Mouse (Mus musculus) kidney, adult 2 months (tissue): ENCODE measurements at regions not wholly inside any gene's neighbourhood (a gene's known extent, or its start where the extent isn't known, plus 50 kb on each side); places are given as distances from the start of the nearest gene placed in this dataset.

Experiments used
- DNase-seq: peaks from one replicate; pipeline ENCODE4 v3.0.0; 2021
- H3K27ac ChIP-seq: fragments of 200-500 bp; 2 replicates; pipeline ENCODE4 v1.5.1; 2012; ENCODE audit warnings: low read depth, low read length, control low read depth, inconsistent platforms; ENCODE audit not compliant: insufficient read depth
- H3K27me3 ChIP-seq: fragments of 200-500 bp; replicated peaks from 2 replicates; pipeline ENCODE4 v1.6.1; 2012; ENCODE audit warnings: mild to moderate bottlenecking, moderate library complexity, low read length, inconsistent platforms; ENCODE audit not compliant: control insufficient read depth, insufficient read depth
- H3K36me3 ChIP-seq: fragments of 200-500 bp; 2 replicates; pipeline ENCODE4 v1.6.1; 2012; ENCODE audit warnings: mild to moderate bottlenecking, moderate library complexity, low read length, inconsistent platforms; ENCODE audit not compliant: control insufficient read depth, insufficient read depth
- H3K4me1 ChIP-seq: fragments of 200-500 bp; 2 replicates; pipeline ENCODE4 v1.6.1; 2011; ENCODE audit warnings: low read length; ENCODE audit not compliant: control insufficient read depth, insufficient read depth
- H3K4me3 ChIP-seq: fragments of 200-500 bp; 2 replicates; pipeline ENCODE4 v1.5.1; 2011; ENCODE audit warnings: mild to moderate bottlenecking, low read depth, low read length, control low read depth; ENCODE audit not compliant: insufficient read depth
- CTCF ChIP-seq: fragments of 200-500 bp; conservative IDR thresholded peaks from 2 replicates; pipeline ENCODE4 v1.5.1; 2011; ENCODE audit warnings: low read depth, mild to moderate bottlenecking, control low read depth, low read length, moderate library complexity, mixed read lengths; ENCODE audit not compliant: insufficient read depth, insufficient read length
- POLR2A ChIP-seq: fragments of 200-500 bp; IDR thresholded peaks from one replicate; pipeline ENCODE4 v1.6.1; 2011; ENCODE audit warnings: low read depth, low read length, control low read depth
- WGBS: fragments of 180-500 bp; shearing (Covaris S2); methylation state at CpG from one replicate; pipeline ENCODE4 v1.1.7; 2018; 5-methylcytosine and 5-hydroxymethylcytosine counted together

GRCm38 (mm10) chr12:25244666-25245065 lies 147.7 kb upstream of the Id2 start:
- Histone ChIP-seq H3K27me3 (no peaks in the 10 kb centered on the region), H3K4me1 (peaks cover 13% of the 10 kb centered on the region; the same call in 1 of the 2 replicates), H3K36me3 (no peaks in the 10 kb centered on the region), H3K4me3 (no peak overlapping the region), H3K27ac (no peak overlapping the region)
- no peak for TF ChIP-seq POLR2A
- no peak for TF ChIP-seq CTCF
- 85% methylated on average over 1 of the region's 1 CpGs for WGBS
- DNase-seq, result no peak

- H3K27me3 ChIP-seq, result no peaks in the 10 kb centered on the region
- WGBS, result 92% methylated on average over 1 of the region's 1 CpGs
- no peaks in the 10 kb centered on the region for H3K36me3 ChIP-seq
- H3K27ac ChIP-seq, result no peak overlapping the region
- H3K4me3 ChIP-seq, result no peak overlapping the region
- peaks cover 9% of the 10 kb centered on the region; the same call in 1 of the 2 replicates for H3K4me1 ChIP-seq
- no peak for DNase-seq
- TF ChIP-seq POLR2A (no peak), CTCF (no peak)
Observed at GRCm38 (mm10) chr12:25243901-25244300, 147.0 kb upstream of the Id2 start.

DNA sequence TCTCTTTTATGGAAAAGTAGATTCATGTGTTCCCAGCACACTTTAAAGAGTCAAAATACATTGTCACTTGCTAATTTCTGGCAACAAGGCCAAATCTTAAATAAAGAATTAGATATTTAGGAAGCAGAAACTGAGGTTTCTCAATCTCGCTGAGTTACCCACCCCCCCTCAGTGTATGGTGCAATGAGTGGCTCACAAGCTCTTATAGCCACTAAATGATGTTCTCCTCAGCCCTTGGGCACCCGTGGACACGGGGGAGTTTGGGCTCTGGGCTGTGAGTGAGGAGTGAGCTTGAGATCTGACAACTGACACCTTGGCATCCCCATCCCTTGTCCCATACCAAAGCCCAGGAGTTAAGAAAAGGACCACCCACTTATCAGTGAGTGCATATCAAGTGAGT lies 145.4 kb upstream of the Id2 start:
- H3K27me3 ChIP-seq, result no peaks in the 10 kb centered on the region
- H3K27ac ChIP-seq, result no peak overlapping the region
- TF ChIP-seq POLR2A (no peak), CTCF (no peak)
- no peaks in the 10 kb centered on the region for H3K36me3 ChIP-seq
- H3K4me3 ChIP-seq, result no peak overlapping the region
- H3K4me1 ChIP-seq, result no peaks in the 10 kb centered on the region
- 66% methylated on average over 3 of the region's 3 CpGs for WGBS
- no peak for DNase-seq

DNA sequence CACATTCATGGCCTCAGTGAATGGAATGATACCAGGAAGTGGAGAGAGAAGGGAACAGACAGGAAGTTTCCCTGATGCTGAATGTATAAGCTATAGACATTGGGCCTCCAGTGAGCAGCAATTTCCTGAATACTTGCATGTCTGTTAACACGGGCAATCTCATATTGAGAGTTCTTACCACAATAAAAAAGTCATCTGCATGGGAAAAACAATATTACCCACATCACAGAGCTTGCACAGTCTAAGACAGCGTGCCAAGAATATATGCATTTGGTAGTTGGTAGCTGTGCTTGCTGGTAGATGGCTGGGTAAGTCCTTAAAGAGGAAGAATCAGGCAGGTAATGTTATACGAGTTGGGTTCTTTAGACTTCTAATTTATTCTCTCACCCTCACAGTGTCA lies 144.7 kb upstream of the Id2 start:
- Histone ChIP-seq H3K4me3 (no peak overlapping the region), H3K36me3 (no peaks in the 10 kb centered on the region), H3K27me3 (no peaks in the 10 kb centered on the region), H3K4me1 (no peaks in the 10 kb centered on the region), H3K27ac (no peak overlapping the region)
- TF ChIP-seq POLR2A (no peak), CTCF (no peak)
- no peak for DNase-seq
- 88% methylated on average over 3 of the region's 3 CpGs for WGBS

DNA sequence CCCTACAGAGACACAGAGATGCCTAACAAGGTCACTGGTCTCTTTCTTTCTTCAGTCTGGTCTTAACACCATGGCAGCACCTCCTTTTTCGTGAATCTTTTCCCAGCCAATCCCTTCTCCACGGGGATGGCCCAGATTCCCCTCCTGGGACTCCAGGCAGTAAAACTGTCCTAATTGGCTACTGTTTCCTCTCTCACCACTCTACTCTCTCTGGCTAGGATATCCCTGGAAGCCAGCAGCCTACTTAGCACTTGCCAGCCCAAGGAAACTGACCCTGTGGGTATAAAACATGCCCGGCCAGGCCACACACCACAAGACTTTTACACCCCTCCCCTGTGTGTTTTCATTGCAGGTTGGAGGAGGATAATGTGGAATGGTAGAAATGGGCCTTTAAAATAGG lies 143.9 kb upstream of the Id2 start:
- 80% methylated on average over 3 of the region's 3 CpGs for WGBS
- no peaks in the 10 kb centered on the region for H3K4me1 ChIP-seq
- no peak overlapping the region for H3K4me3 ChIP-seq
- TF ChIP-seq POLR2A (no peak), CTCF (no peak)
- no peaks in the 10 kb centered on the region for H3K36me3 ChIP-seq
- no peaks in the 10 kb centered on the region for H3K27me3 ChIP-seq
- no peak for DNase-seq
- no peak overlapping the region for H3K27ac ChIP-seq

GRCm38 (mm10) chr12:25240142-25240541 lies 143.2 kb upstream of the Id2 start:
- 60% methylated on average over 12 of the region's 12 CpGs for WGBS
- Histone ChIP-seq H3K4me3 (no peak overlapping the region), H3K4me1 (no peaks in the 10 kb centered on the region), H3K27me3 (no peaks in the 10 kb centered on the region), H3K36me3 (no peaks in the 10 kb centered on the region), H3K27ac (no peak overlapping the region)
- DNase-seq, result no peak
- TF ChIP-seq POLR2A (no peak), CTCF (no peak)

DNA sequence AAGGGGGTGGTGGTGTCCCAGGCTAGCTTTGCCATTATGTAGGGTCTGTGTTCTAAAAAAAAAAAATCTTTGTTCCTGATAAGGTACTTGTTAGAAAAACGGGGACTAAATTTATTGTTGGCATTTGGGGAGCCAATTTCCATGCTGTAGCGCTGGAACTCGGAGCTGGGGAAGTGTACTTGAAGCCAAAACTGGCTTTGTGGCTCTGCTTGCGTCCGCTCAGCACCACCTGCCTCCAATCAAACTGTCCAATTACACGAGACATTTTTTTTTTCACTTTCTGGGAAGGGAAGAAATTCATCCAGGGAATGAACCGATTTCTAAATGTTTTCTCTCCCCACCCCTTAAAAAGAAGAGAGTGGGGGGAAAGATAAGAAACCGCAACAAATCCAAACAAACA lies 138.1 kb upstream of the Id2 start:
- TF ChIP-seq CTCF (no peak), POLR2A (no peak)
- WGBS, result 68% methylated on average over 8 of the region's 8 CpGs
- H3K4me1 ChIP-seq, result peaks cover 11% of the 10 kb centered on the region; the same call in 1 of the 2 replicates
- no peak overlapping the region for H3K27ac ChIP-seq
- H3K27me3 ChIP-seq, result no peaks in the 10 kb centered on the region
- no peaks in the 10 kb centered on the region for H3K36me3 ChIP-seq
- H3K4me3 ChIP-seq, result no peak overlapping the region
- no peak for DNase-seq

DNA sequence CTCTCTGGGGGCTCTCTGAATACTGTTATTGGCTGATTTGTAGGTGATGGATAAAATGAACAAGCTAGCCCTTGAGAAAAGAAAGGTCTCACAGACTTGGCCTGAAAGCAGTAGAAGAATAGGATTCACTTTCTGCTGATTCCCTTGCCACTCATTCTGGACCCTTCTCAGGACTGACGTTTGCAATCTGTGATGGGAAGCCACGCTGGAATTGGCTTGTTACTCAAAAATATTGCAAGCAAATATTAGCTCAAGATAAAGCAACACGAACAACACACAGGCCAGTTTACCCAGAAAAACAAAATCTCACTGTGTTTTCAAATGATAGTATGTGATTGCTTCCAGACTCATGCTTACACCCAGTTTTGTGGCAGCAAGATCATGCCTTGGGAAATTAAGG lies 137.7 kb upstream of the Id2 start:
- no peak for DNase-seq
- H3K4me1 ChIP-seq, result peaks cover 11% of the 10 kb centered on the region; the same call in 1 of the 2 replicates
- H3K4me3 ChIP-seq, result no peak overlapping the region
- H3K27me3 ChIP-seq, result no peaks in the 10 kb centered on the region
- H3K27ac ChIP-seq, result no peak overlapping the region
- no peaks in the 10 kb centered on the region for H3K36me3 ChIP-seq
- TF ChIP-seq POLR2A, result no peak
- TF ChIP-seq CTCF, result no peak
- WGBS, result 74% methylated on average over 3 of the region's 3 CpGs
